Mouse (Mus musculus): Measurements from ENCODE around the gene Rnf5. TPM values are rescaled to one million over a fixed set of nuclear protein-coding genes. Genes with fewer than 3 reads are reported as not detected.

Rnf5 gene
- polyA plus RNA-seq, 1 experiment from 2014 or later = 223 TPM

GRCm38 (mm10) chr17:34572361-34572760 is 31.1 kb downstream of the Rnf5 start:
- no peaks in the 10 kb centered on the region for H3K36me3 ChIP-seq (ENCODE audit: control insufficient read depth, insufficient read depth, low read length)
- H3K27me3 ChIP-seq (ENCODE audit: control insufficient read depth, insufficient read depth, low read length) = no peaks in the 10 kb centered on the region; the same call in 1 of the 2 replicates
- no peak overlapping the region for H3K4me3 ChIP-seq (replicated peaks; ENCODE audit: low read depth, low read length)
- 9% methylated on average over 15 of the region's 15 CpGs for WGBS
- no peak overlapping the region for H3K9ac ChIP-seq (replicated peaks; ENCODE audit: low read length)
- no peak overlapping the region for H3K4me2 ChIP-seq (ENCODE audit: low read length)
- no peak overlapping the region for H3K27ac ChIP-seq (replicated peaks; ENCODE audit: low read depth, low read length)
- no peaks in the 10 kb centered on the region for H3K9me3 ChIP-seq (ENCODE audit: control insufficient read depth, low read length)
- DNase-seq (no peak), ATAC-seq (ENCODE audit: low FRiP score, low TSS enrichment) (no peak)
- no peaks in the 10 kb centered on the region for H3K4me1 ChIP-seq (ENCODE audit: control insufficient read depth, insufficient read depth, low read length)

GRCm38 (mm10) chr17:34571875-34572274 is 31.6 kb downstream of the Rnf5 start:
- Histone ChIP-seq H3K36me3 (ENCODE audit: control insufficient read depth, insufficient read depth, low read length) (no peaks in the 10 kb centered on the region), H3K4me2 (ENCODE audit: low read length) (no peak overlapping the region), H3K9ac (replicated peaks; ENCODE audit: low read length) (no peak overlapping the region), H3K4me1 (ENCODE audit: control insufficient read depth, insufficient read depth, low read length) (no peaks in the 10 kb centered on the region), H3K27ac (replicated peaks; ENCODE audit: low read depth, low read length) (no peak overlapping the region), H3K27me3 (ENCODE audit: control insufficient read depth, insufficient read depth, low read length) (no peaks in the 10 kb centered on the region; the same call in 1 of the 2 replicates), H3K4me3 (replicated peaks; ENCODE audit: low read depth, low read length) (no peak overlapping the region), H3K9me3 (ENCODE audit: control insufficient read depth, low read length) (no peaks in the 10 kb centered on the region)
- ATAC-seq (ENCODE audit: low FRiP score, low TSS enrichment) = no peak
- WGBS = 15% methylated on average over 5 of the region's 5 CpGs
- DNase-seq = no peak

- ATAC-seq (ENCODE audit: low FRiP score, low TSS enrichment) (no peak), DNase-seq (no peak)
- Histone ChIP-seq H3K27ac (replicated peaks; ENCODE audit: low read depth, low read length) (no peak overlapping the region), H3K36me3 (ENCODE audit: control insufficient read depth, insufficient read depth, low read length) (no peaks in the 10 kb centered on the region), H3K4me2 (ENCODE audit: low read length) (no peak overlapping the region), H3K4me1 (ENCODE audit: control insufficient read depth, insufficient read depth, low read length) (no peaks in the 10 kb centered on the region), H3K4me3 (replicated peaks; ENCODE audit: low read depth, low read length) (no peak overlapping the region), H3K9me3 (ENCODE audit: control insufficient read depth, low read length) (0 out of 2 replicates have a peak, but pooled peaks cover 2% of the 10 kb centered on the region), H3K27me3 (ENCODE audit: control insufficient read depth, insufficient read depth, low read length) (no peaks in the 10 kb centered on the region; the same call in 1 of the 2 replicates), H3K9ac (replicated peaks; ENCODE audit: low read length) (no peak overlapping the region)
- WGBS = 62% methylated on average over 4 of the region's 4 CpGs
These were observed 33.6 kb downstream of the Rnf5 start for GRCm38 (mm10) chr17:34569919-34570318.

- Histone ChIP-seq H3K27ac (replicated peaks; ENCODE audit: low read depth, low read length) (no peak overlapping the region), H3K27me3 (ENCODE audit: control insufficient read depth, insufficient read depth, low read length) (no peaks in the 10 kb centered on the region; the same call in 1 of the 2 replicates), H3K4me1 (ENCODE audit: control insufficient read depth, insufficient read depth, low read length) (no peaks in the 10 kb centered on the region), H3K9ac (replicated peaks; ENCODE audit: low read length) (no peak overlapping the region), H3K4me2 (ENCODE audit: low read length) (no peak overlapping the region), H3K9me3 (ENCODE audit: control insufficient read depth, low read length) (0 out of 2 replicates have a peak, but pooled peaks cover 2% of the 10 kb centered on the region), H3K36me3 (ENCODE audit: control insufficient read depth, insufficient read depth, low read length) (no peaks in the 10 kb centered on the region), H3K4me3 (replicated peaks; ENCODE audit: low read depth, low read length) (no peak overlapping the region)
- DNase-seq (no peak), ATAC-seq (ENCODE audit: low FRiP score, low TSS enrichment) (no peak)
- 77% methylated on average over 13 of the region's 13 CpGs for WGBS
These were observed 35.1 kb downstream of the Rnf5 start for GRCm38 (mm10) chr17:34568421-34568820.

GRCm38 (mm10) chr17:34567311-34567710 is 36.2 kb downstream of the Rnf5 start:
- Histone ChIP-seq H3K36me3 (ENCODE audit: control insufficient read depth, insufficient read depth, low read length) (no peaks in the 10 kb centered on the region), H3K4me2 (ENCODE audit: low read length) (no peak overlapping the region), H3K27me3 (ENCODE audit: control insufficient read depth, insufficient read depth, low read length) (no peaks in the 10 kb centered on the region; the same call in 1 of the 2 replicates), H3K4me1 (ENCODE audit: control insufficient read depth, insufficient read depth, low read length) (no peaks in the 10 kb centered on the region), H3K9me3 (ENCODE audit: control insufficient read depth, low read length) (0 out of 2 replicates have a peak, but pooled peaks cover 2% of the 10 kb centered on the region), H3K27ac (replicated peaks; ENCODE audit: low read depth, low read length) (no peak overlapping the region), H3K9ac (replicated peaks; ENCODE audit: low read length) (no peak overlapping the region), H3K4me3 (replicated peaks; ENCODE audit: low read depth, low read length) (no peak overlapping the region)
- ATAC-seq (ENCODE audit: low FRiP score, low TSS enrichment) = no peak
- 76% methylated on average over 9 of the region's 9 CpGs for WGBS
- DNase-seq = no peak

GRCm38 (mm10) chr17:34564796-34565195 is 38.7 kb downstream of the Rnf5 start:
- Histone ChIP-seq H3K4me3 (replicated peaks; ENCODE audit: low read depth, low read length) (no peak overlapping the region), H3K27me3 (ENCODE audit: control insufficient read depth, insufficient read depth, low read length) (no peaks in the 10 kb centered on the region; the same call in 1 of the 2 replicates), H3K27ac (replicated peaks; ENCODE audit: low read depth, low read length) (no peak overlapping the region), H3K4me2 (ENCODE audit: low read length) (no peak overlapping the region), H3K9me3 (ENCODE audit: control insufficient read depth, low read length) (peaks cover 2% of the 10 kb centered on the region; the same call in 1 of the 2 replicates), H3K4me1 (ENCODE audit: control insufficient read depth, insufficient read depth, low read length) (no peaks in the 10 kb centered on the region), H3K36me3 (ENCODE audit: control insufficient read depth, insufficient read depth, low read length) (no peaks in the 10 kb centered on the region), H3K9ac (replicated peaks; ENCODE audit: low read length) (no peak overlapping the region)
- DNase-seq (no peak), ATAC-seq (ENCODE audit: low FRiP score, low TSS enrichment) (no peak)
- WGBS = 60% methylated on average over 3 of the region's 3 CpGs

- no peaks in the 10 kb centered on the region for H3K36me3 ChIP-seq (ENCODE audit: control insufficient read depth, insufficient read depth, low read length)
- no peak within 1 kb of the TSS for H3K9ac ChIP-seq (replicated peaks; ENCODE audit: low read length)
- no peak within 1 kb of the TSS for H3K4me2 ChIP-seq (ENCODE audit: low read length)
- whole genome bisulfite sequencing = 23% methylated on average over 6 of the region's 6 CpGs
- DNase-seq (no peak), ATAC-seq (ENCODE audit: low FRiP score, low TSS enrichment) (no peak)
- H3K4me3 ChIP-seq (replicated peaks; ENCODE audit: low read depth, low read length) = no peak within 1 kb of the TSS
- H3K9me3 ChIP-seq (ENCODE audit: control insufficient read depth, low read length) = peaks cover 2% of the 10 kb centered on the region; the same call in 1 of the 2 replicates
- no peaks in the 10 kb centered on the region; the same call in 1 of the 2 replicates for H3K27me3 ChIP-seq (ENCODE audit: control insufficient read depth, insufficient read depth, low read length)
- peak within 1 kb of the TSS; percentile 20; the same call in 1 of the 2 replicates for H3K27ac ChIP-seq (replicated peaks; ENCODE audit: low read depth, low read length)
- no peaks in the 10 kb centered on the region for H3K4me1 ChIP-seq (ENCODE audit: control insufficient read depth, insufficient read depth, low read length)
These were observed 39.5 kb downstream of the Rnf5 start, which contains the start of gene Notch4 for GRCm38 (mm10) chr17:34564003-34564421. Notch4 (plus strand) TSS chr17:34564268.

- Histone ChIP-seq H3K36me3 (ENCODE audit: control insufficient read depth, insufficient read depth, low read length) (no peaks in the 10 kb centered on the region), H3K9me3 (ENCODE audit: control insufficient read depth, low read length) (peaks cover 2% of the 10 kb centered on the region; the same call in 1 of the 2 replicates), H3K4me1 (ENCODE audit: control insufficient read depth, insufficient read depth, low read length) (no peaks in the 10 kb centered on the region), H3K4me2 (ENCODE audit: low read length) (no peak overlapping the region), H3K4me3 (replicated peaks; ENCODE audit: low read depth, low read length) (no peak overlapping the region), H3K27ac (replicated peaks; ENCODE audit: low read depth, low read length) (no peak overlapping the region), H3K27me3 (ENCODE audit: control insufficient read depth, insufficient read depth, low read length) (no peaks in the 10 kb centered on the region; the same call in 1 of the 2 replicates), H3K9ac (replicated peaks; ENCODE audit: low read length) (no peak overlapping the region)
- DNase-seq (no peak), ATAC-seq (ENCODE audit: low FRiP score, low TSS enrichment) (no peak)
- 80% methylated on average over 11 of the region's 11 CpGs for WGBS
These were observed 40.1 kb downstream of the Rnf5 start for GRCm38 (mm10) chr17:34563354-34563753.

- Histone ChIP-seq H3K4me3 (replicated peaks; ENCODE audit: low read depth, low read length) (no peak overlapping the region), H3K27ac (replicated peaks; ENCODE audit: low read depth, low read length) (no peak overlapping the region), H3K9ac (replicated peaks; ENCODE audit: low read length) (no peak overlapping the region), H3K4me2 (ENCODE audit: low read length) (no peak overlapping the region), H3K9me3 (ENCODE audit: control insufficient read depth, low read length) (peaks cover 2% of the 10 kb centered on the region; the same call in 1 of the 2 replicates), H3K27me3 (ENCODE audit: control insufficient read depth, insufficient read depth, low read length) (no peaks in the 10 kb centered on the region; the same call in 1 of the 2 replicates), H3K36me3 (ENCODE audit: control insufficient read depth, insufficient read depth, low read length) (no peaks in the 10 kb centered on the region), H3K4me1 (ENCODE audit: control insufficient read depth, insufficient read depth, low read length) (no peaks in the 10 kb centered on the region)
- no peak for ATAC-seq (ENCODE audit: low FRiP score, low TSS enrichment)
- DNase-seq = no peak
- 70% methylated on average over 3 of the region's 3 CpGs for WGBS
These were observed 40.9 kb downstream of the Rnf5 start for GRCm38 (mm10) chr17:34562595-34562994.
